Comparison of ENCODE assay signal across 8 mouse cellular contexts in genomic region chr9:118041646-118042045, GRCm38 (mm10). TPM values are rescaled to one million over a fixed set of nuclear protein-coding genes. Genes with fewer than 3 reads are reported as not detected.
DNase-seq lines count a peak whose midpoint lies in the region; ATAC-seq and TF ChIP-seq lines count a peak whose summit lies in the region.

No protein-coding gene starts in this region.

- 15% methylated on average over 5 of the region's 5 CpGs for WGBS in lung, embryonic 14.5 days
- 24% methylated on average over 5 of the region's 5 CpGs for WGBS in embryonic facial prominence, embryonic 13.5 days
- whole genome bisulfite sequencing in intestine, postnatal 0 days: 18% methylated on average over 5 of the region's 5 CpGs
- 8% methylated on average over 5 of the region's 5 CpGs for WGBS in olfactory bulb, adult 2 months

- peaks cover 6% of the 10 kb centered on the region for H3K4me1 ChIP-seq in lung, embryonic 14.5 days (ENCODE audit: insufficient read depth)
- peaks cover 17% of the 10 kb centered on the region; the same call in 1 of the 2 replicates for H3K4me1 ChIP-seq in embryonic facial prominence, embryonic 13.5 days
- no peaks in the 10 kb centered on the region for H3K4me1 ChIP-seq in intestine, postnatal 0 days (replicated peaks; ENCODE audit: control insufficient read depth, insufficient read depth, low read length)
- peaks cover 2% of the 10 kb centered on the region; the same call in 1 of the 2 replicates for H3K4me1 ChIP-seq in olfactory bulb, adult 2 months (ENCODE audit: control insufficient read depth, insufficient read depth, low read length)

- no peak for ATAC-seq in lung, embryonic 14.5 days (ENCODE audit: insufficient read depth)
- no peak for ATAC-seq in embryonic facial prominence, embryonic 13.5 days (ENCODE audit: insufficient number of reproducible peaks, insufficient read depth, low FRiP score, low TSS enrichment, low read depth)
- no peak for ATAC-seq in intestine, postnatal 0 days

- H3K4me3 ChIP-seq in lung, embryonic 14.5 days (ENCODE audit: low read depth, low read length): peak overlapping the region; percentile 81
- peak overlapping the region; percentile 63 for H3K4me3 ChIP-seq in embryonic facial prominence, embryonic 13.5 days
- peak overlapping the region; percentile 89 for H3K4me3 ChIP-seq in intestine, postnatal 0 days (ENCODE audit: low read depth, low read length)
- H3K4me3 ChIP-seq in olfactory bulb, adult 2 months (ENCODE audit: insufficient read depth, low read depth, low read length): 0 out of 2 replicates have a peak overlapping the region, but pooled peaks have one; percentile 10

- H3K27me3 ChIP-seq in lung, embryonic 14.5 days (ENCODE audit: insufficient read depth, low read length): no peaks in the 10 kb centered on the region
- no peaks in the 10 kb centered on the region for H3K27me3 ChIP-seq in embryonic facial prominence, embryonic 13.5 days
- H3K27me3 ChIP-seq in intestine, postnatal 0 days (replicated peaks; ENCODE audit: control insufficient read depth, insufficient read depth, low read length): no peaks in the 10 kb centered on the region

- H3K27ac ChIP-seq in lung, embryonic 14.5 days (ENCODE audit: low read depth): no peak overlapping the region
- H3K27ac ChIP-seq in embryonic facial prominence, embryonic 13.5 days: 0 out of 2 replicates have a peak overlapping the region, but pooled peaks have one; percentile 7
- H3K27ac ChIP-seq in intestine, postnatal 0 days (ENCODE audit: low read depth, low read length): peak overlapping the region; percentile 98; the same call in 1 of the 2 replicates
- no peak overlapping the region for H3K27ac ChIP-seq in olfactory bulb, adult 2 months (ENCODE audit: insufficient read depth, low read depth, low read length)

- H3K9me3 ChIP-seq in lung, embryonic 14.5 days (ENCODE audit: low read depth, low read length): no peaks in the 10 kb centered on the region
- H3K9me3 ChIP-seq in embryonic facial prominence, embryonic 13.5 days: no peaks in the 10 kb centered on the region
- no peaks in the 10 kb centered on the region for H3K9me3 ChIP-seq in intestine, postnatal 0 days (ENCODE audit: control insufficient read depth)

- peaks cover 5% of the 10 kb centered on the region; the same call in 1 of the 2 replicates for H3K36me3 ChIP-seq in lung, embryonic 14.5 days (ENCODE audit: insufficient read depth)
- H3K36me3 ChIP-seq in embryonic facial prominence, embryonic 13.5 days: no peaks in the 10 kb centered on the region
- no peaks in the 10 kb centered on the region for H3K36me3 ChIP-seq in intestine, postnatal 0 days (ENCODE audit: control insufficient read depth, insufficient read depth)

- peak; percentile 39 for DNase-seq in lung, embryonic 14.5 days
- no peak for DNase-seq in lung, postnatal 4 days
- no peak for DNase-seq in adrenal gland, postnatal 25 days
- DNase-seq in thymus, postnatal 14 days: no peak
- no peak for DNase-seq in layer of hippocampus, adult 11-12 months (ENCODE audit: low spot score)

- H3K4me2 ChIP-seq in lung, embryonic 14.5 days: peak overlapping the region; percentile 80
- peak overlapping the region; percentile 75 for H3K4me2 ChIP-seq in embryonic facial prominence, embryonic 13.5 days
- H3K4me2 ChIP-seq in intestine, postnatal 0 days (replicated peaks; ENCODE audit: low read depth): peak overlapping the region; percentile 74

- H3K9ac ChIP-seq in lung, embryonic 14.5 days: peak overlapping the region; percentile 85
- peak overlapping the region; percentile 78 for H3K9ac ChIP-seq in embryonic facial prominence, embryonic 13.5 days
- H3K9ac ChIP-seq in intestine, postnatal 0 days (ENCODE audit: low read depth, low read length): no peak overlapping the region

- no peak for TF ChIP-seq POLR2A in olfactory bulb, adult 2 months (IDR thresholded peaks at IDR 0.05; ENCODE audit: insufficient read depth, low read depth, low read length)

- no peak for TF ChIP-seq CTCF in lung, embryonic 14.5 days (IDR thresholded peaks at IDR 0.05; ENCODE audit: low read depth)
- no peak for TF ChIP-seq CTCF in intestine, postnatal 0 days (IDR thresholded peaks at IDR 0.05; ENCODE audit: low read depth)
- TF ChIP-seq CTCF in olfactory bulb, adult 2 months (IDR thresholded peaks at IDR 0.05; ENCODE audit: insufficient read depth, low read depth, low read length): no peak

RNA-seq across cellular contexts. Expression of gene Azi2, which starts 1.3 kb away (rescaled TPM):
- polyA plus RNA-seq in lung, embryonic 14.5 days (2014; fragmentation: Nextera tagmentation; extraction: Ambion mirVana): 76.8 and 83.3 TPM in 2 replicates
- 73.0 and 77.0 TPM in 2 replicates for polyA plus RNA-seq in embryonic facial prominence, embryonic 13.5 days (2015; fragmentation: Nextera tagmentation; extraction: Ambion mirVana)
- polyA plus RNA-seq in intestine, postnatal 0 days (2015; fragmentation: Nextera tagmentation; extraction: Ambion mirVana): 72.0 and 74.5 TPM in 2 replicates
- polyA plus RNA-seq in olfactory bulb, adult 2 months (2012; ENCODE audit: insufficient read depth, insufficient read length, low replicate concordance, missing spikeins): not detected in 2 replicates
- 82.9 and 90.9 TPM in 2 replicates for total RNA-seq in adrenal gland, postnatal 25 days (2021)

Comparison
In these comparisons a context has a peak if more than half of its experiments do, and no peak if none do; other contexts are left out.
1. H3K27ac ChIP-seq: peak in embryonic facial prominence, embryonic 13.5 days (single experiment) and intestine, postnatal 0 days (single experiment); none in lung, embryonic 14.5 days (single experiment) and olfactory bulb, adult 2 months (single experiment).
2. H3K4me3 ChIP-seq: peak in every context shown above with its lines; median percentile 89 in intestine, postnatal 0 days; 81 in lung, embryonic 14.5 days; 63 in embryonic facial prominence, embryonic 13.5 days; 10 in olfactory bulb, adult 2 months.
3. Peak in every context shown above with its lines, with median percentiles within 50 percentile points of each other: H3K4me2 ChIP-seq.